Mouse (Mus musculus) heart, postnatal 14 days (tissue): ENCODE data around the gene Gabpb2. TPM values are rescaled to one million over a fixed set of nuclear protein-coding genes. Genes with fewer than 3 reads are reported as not detected.

Experiments used
- DNase-seq, 2 experiments: peaks; one replicate each; pipeline ENCODE4 v3.0.0; 2021 to 2022
- intact Hi-C: fragments of 180-260 bp; cut with DNase I; formaldehyde crosslinking; loops from one replicate; pipeline ENCODE4 v1.15.1; 2025
- total RNA-seq, 2 experiments: library from RNA; stranded (reverse); gene quantifications; 2 replicates each; pipeline ENCODE4 v1.2.3; 2021

Gabpb2 gene
- total RNA-seq, 2 experiments from 2014 or later: 14.9 to 15.0 TPM

- DNase-seq: no peak
- intact Hi-C loops: no loop called here
These were observed 17.2 kb downstream of the Gabpb2 start for GRCm38 (mm10) chr3:95200562-95200961.

GRCm38 (mm10) chr3:95200132-95200531 lies 17.6 kb downstream of the Gabpb2 start:
- no peak for DNase-seq
- intact Hi-C loops: no loop called here

DNA sequence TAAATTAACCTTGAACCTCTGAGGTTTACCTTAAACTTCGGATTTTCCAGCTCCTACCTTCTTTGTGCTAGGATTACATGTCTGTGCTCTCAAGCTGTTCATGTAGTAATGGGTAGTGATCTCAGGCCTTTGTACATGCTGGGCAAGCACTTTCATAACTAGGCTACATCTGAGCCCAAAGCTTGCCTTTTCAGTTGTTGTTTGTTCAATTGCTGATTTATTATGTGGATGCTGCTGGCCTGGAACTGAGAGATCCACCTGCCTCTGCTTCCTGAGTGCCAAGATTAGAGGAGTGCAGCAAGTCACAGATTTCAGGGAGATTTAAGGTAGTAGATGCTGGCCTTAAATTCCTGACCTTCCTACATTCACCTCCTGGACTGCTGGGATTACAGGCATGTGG lies 18.6 kb downstream of the Gabpb2 start:
- DNase-seq: no peak
- intact Hi-C loops: no loop called here

- intact Hi-C loops: no loop called here
- DNase-seq: no peak
These were observed 21.9 kb downstream of the Gabpb2 start for GRCm38 (mm10) chr3:95195772-95196171.

GRCm38 (mm10) chr3:95194721-95195135 lies 23.0 kb downstream of the Gabpb2 start:
- DNase-seq: no peak
- intact Hi-C loops: no loop called here

- DNase-seq: no peak
- intact Hi-C loops: no loop called here
These were observed 30.8 kb downstream of the Gabpb2 start for GRCm38 (mm10) chr3:95186888-95187287.

DNA sequence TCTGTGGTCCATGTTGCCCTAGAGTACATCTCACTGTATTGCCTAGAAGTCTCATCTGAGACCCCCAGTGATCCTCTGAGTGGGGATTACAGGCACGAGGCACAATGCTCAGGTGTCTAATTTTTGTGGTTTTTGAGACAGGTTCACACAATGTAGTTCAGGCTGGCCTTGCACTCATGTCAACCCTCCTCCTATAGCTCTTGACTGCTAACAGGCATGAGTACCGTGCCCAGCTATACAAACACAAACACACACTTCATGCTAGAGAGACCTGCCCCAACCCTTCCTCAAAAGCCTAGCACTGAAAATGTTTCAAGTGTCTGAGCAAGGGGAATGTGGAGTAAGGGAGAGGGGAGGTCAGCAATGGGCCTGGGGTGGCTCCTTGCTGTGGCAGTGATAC lies 31.6 kb downstream of the Gabpb2 start:
- intact Hi-C loops: no loop called here
- no peak for DNase-seq

DNA sequence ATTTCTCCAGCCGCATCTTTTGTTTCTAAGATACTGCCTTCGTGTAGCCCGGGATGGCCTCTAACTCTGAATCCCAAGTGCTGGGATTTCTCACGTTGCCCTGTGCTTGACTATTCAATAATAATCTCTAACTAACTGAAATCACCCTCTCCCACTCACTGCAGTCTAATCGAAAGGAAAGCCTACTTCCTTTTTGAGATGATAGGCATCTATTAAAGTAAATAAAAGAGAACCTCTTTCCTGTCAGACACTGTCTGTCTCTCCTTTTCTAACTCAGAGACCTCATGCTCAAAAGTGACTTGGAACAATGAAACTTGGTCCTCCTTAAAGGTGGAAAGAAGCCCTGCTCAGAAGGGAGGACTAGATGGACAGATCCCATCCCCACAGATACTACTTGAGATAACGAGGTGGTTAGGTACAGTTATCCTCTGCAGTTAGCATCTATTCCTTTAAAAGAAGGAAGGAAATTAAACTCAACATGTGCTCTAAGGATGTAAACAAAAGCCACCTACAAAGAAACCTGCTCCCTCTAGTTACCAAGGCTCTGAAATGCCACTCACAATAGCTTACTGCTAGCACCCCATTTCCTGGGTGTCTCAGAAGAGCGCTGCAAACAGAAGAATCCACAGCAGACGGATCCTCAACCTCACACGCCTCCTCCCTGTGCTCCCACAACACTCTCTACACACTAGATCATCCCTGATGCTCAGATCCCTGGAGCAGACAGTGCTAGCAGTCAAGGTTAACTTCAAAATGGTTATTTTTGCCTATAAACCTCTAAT lies 32.7 kb downstream of the Gabpb2 start:
- intact Hi-C loops: no loop called here
- no peak for DNase-seq

GRCm38 (mm10) chr3:95181841-95182240 lies 35.9 kb downstream of the Gabpb2 start:
- intact Hi-C loops: no loop called here
- no peak for DNase-seq

DNA sequence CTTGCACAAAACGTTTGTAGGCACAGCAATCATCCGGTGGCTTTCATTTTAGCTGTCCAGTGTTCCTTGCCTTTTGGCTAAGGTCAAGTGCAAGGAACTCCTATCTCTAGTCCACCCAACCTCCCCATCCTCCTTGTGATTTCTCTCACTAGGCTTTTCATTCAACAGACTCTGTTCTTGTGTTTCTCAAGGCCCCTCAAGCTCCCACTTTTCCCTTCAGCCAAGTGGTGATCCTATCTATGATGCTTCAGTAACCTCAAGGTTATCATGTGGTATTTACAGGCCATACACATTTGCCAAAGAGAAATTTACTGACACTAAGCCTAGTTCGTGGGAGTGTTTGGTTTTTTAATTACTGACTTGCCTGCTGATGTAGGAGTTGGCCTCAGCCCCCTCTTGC lies 37.8 kb downstream of the Gabpb2 start:
- intact Hi-C loops: no loop called here
- no peak for DNase-seq

- intact Hi-C loops: no loop called here
- no peak for DNase-seq
These were observed 38.8 kb downstream of the Gabpb2 start for GRCm38 (mm10) chr3:95178948-95179347.

DNA sequence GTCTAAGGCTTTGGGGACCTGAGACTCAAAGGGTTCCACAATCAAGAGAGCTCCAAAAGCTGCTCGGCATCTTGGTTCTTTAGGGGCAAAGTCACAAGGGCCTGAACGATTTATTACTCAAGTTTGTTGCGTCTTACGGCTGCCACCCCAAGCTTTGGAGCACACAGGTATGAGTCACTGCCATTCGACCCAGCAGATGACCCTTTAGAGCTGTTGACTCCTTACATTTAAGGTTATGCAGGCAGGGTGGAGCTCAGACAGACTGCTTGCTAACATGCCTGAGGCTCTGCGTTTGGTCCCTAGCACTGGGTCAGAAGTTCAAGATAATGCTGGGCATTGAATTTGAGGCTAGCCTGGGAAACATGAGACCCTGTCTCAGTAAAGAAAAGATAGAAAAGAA lies 40.1 kb downstream of the Gabpb2 start:
- no peak for DNase-seq
- intact Hi-C loops: no loop called here

DNA sequence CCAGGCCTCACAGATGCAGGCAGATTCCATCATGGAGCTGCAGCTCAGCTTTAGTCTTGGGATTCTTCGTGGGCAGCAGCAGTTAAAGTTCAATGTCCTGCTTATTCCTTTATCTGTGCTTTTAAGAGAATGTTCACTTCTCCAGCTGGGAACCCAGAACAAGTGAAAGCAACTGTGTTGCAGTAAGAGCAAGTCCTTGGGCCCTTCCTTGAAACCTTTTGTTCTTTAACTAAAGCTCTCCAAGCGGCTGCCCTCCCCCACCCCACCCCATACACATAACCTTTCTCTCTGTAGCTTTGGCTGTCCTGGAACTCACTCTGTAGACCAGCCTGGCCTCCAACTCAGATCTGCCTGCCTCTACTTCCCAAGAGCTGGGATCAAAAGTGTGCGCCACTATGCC lies 41.2 kb downstream of the Gabpb2 start:
- intact Hi-C loops: no loop called here
- no peak for DNase-seq

DNA sequence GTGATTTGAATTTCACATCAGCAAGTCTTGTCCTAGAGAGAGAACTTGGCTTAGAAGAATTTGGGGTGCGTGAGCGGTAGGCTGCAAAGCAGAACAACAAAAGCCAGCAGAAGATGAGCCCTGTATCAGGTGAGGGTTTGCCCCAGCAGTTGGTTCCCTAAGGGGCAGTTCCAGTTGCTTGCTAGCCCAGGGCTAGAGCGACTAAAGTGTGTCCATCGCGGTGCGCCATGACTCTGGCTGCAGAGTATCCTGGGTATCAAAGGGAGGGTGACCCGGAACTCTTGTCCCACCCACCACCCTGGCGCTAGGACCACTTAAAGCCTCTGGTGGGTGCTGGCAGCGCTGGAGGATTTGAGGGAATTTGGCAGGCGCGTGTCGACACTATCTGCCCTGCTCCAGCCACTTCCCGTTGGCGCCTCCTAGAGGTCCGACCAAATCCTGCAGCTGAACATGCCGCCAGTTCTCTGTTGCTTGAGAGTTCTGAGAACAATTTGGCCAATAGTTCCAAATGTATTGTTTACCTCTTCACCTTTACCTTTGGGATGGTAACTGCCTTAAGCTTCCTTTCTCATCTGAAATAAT lies 43.6 kb downstream of the Gabpb2 start:
- intact Hi-C loops: loop anchor here (1.0 kb wide), 1 partner anchor 31 kb away; no protein-coding TSS in a partner anchor

DNA sequence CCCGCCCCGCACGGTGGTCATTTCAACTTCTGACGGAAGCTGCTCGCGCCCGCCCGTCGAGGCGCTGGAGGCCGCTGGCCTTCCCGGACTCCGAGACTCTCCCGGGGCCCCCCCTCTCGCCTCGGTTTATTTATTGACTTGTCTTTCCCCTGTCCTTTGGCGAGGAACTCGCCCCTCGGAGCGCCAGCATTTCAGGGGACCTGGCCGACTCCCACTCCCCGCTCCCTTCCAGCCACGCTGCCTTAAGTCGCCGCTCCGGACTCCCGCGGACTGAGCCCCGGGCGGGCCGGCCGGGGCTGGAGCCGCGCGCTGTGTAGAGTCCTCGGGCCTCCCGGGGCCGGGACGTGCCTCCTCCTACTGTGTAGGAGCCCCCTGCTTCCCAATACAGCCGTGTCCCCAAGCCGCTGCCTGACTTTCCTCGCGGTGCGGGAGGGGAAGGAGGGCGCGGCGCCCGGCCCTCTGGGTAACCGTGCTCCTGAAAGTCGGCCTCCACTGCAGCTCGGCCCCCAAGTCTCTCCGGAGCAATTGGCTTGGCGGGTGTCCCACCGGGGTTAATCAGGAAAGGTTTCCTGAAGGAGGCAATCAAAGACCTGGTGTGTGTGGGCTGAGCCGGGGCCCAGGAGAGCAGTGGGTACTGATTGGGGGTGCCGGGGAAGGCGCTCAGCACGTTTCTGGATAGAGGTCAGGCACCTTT lies 44.3 kb downstream of the Gabpb2 start:
- peak; percentile 35 to 45 for DNase-seq
- intact Hi-C loops: no loop called here

More for the DNA sequence above, 43.6 kb downstream of the Gabpb2 start:
- peak; percentile 88 to 94 for DNase-seq

DNA sequence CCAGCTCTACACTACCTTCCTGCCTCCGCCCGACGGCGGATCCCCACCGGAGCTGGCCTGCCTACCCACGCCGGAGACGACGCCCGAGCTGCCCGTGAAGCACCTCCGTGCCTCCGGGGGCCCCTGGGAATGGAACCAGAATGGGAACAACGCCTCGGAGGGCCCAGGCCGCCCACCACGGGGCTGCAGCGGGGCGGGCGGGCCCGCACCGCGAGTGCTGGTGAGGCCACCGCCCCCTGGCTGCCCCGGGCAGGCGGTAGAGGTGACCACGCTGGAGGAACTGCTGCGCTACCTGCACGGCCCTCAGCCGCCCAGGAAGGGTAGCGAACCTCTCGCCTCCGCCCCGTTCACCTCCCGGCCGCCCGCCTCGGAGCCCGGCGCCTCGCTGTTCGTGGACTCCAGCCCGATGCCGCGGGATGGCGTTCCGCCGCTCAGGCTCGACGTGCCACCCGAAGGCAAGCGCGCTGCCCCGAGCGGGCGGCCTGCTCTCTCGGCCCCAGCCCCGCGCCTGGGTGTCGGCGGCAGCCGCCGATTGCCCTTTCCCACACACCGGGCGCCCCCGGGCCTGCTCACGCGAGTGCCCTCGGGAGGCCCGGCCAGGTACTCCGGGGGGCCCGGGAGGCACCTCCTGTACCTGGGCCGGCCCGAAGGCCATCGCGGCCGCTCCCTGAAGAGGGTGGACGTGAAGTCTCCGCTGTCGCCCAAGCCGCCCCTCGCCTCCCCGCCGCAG lies 45.0 kb downstream of the Gabpb2 start:
- peak in 1 of 2 experiments; percentile 9 for DNase-seq
- intact Hi-C loops: no loop called here

- DNase-seq: no peak
- intact Hi-C loops: no loop called here
These were observed 46.6 kb downstream of the Gabpb2 start for GRCm38 (mm10) chr3:95171105-95171504.

DNA sequence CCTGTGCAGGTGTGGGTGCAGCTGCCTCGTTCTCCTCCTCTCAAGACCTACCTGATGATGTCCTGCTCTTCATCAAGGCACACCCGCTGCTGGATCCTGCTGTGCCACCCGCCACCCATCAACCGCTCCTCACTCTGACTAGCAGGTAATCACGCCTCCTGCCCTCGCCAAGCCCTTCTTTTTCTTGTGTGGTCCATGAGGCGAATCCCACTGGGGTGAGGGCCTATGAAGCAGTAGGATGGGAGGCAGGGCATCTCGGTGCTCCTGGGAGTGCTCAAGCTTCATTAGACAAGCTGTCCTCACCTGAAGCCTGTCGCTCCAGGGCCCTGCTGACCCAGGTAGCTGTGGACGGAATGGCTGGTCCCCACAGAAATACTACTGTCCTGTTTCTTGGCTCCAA lies 47.7 kb downstream of the Gabpb2 start:
- no peak for DNase-seq
- intact Hi-C loops: no loop called here

DNA sequence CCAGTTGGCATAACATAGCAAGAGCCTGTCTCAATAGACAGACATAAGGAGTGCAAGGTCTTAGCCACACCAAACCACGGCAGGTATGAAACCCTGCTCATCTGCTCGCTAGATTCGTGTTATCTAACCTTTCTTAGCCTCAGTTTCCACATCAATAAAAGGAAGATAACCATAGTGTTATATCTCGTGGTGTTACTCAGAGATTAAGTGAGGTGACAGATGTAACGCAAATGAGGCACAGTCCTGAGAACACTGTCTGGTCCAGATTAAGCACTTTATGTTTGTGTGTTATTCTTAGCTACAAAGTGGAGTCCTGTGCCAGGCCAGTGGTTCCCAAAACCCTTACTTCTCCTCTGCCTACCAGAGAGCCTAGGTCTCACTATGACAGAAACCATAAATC lies 52.9 kb downstream of the Gabpb2 start:
- intact Hi-C loops: no loop called here

GRCm38 (mm10) chr3:95164256-95164550 lies 53.5 kb downstream of the Gabpb2 start:
- no peak for DNase-seq
- intact Hi-C loops: no loop called here

More for the DNA sequence above, 52.9 kb downstream of the Gabpb2 start:
- DNase-seq: no peak
